Mouse (Mus musculus) small intestine, adult 2 months (tissue): ENCODE data around the gene Ppp4r1. TPM values are rescaled to one million over a fixed set of nuclear protein-coding genes. Genes with fewer than 3 reads are reported as not detected.

Source experiments
- H3K27ac ChIP-seq: fragments of 200-500 bp; 2 replicates; pipeline ENCODE4 v1.5.1; 2012; ENCODE audit warnings: low read depth, low read length, control low read depth, inconsistent platforms; ENCODE audit not compliant: insufficient read depth
- H3K27me3 ChIP-seq: fragments of 200-500 bp; 2 replicates; pipeline ENCODE4 v1.6.1; 2012; ENCODE audit warnings: mild to moderate bottlenecking, moderate library complexity, low read length, inconsistent platforms; ENCODE audit not compliant: control insufficient read depth, insufficient read depth
- H3K36me3 ChIP-seq: fragments of 200-500 bp; 2 replicates; pipeline ENCODE4 v1.6.1; 2012; ENCODE audit warnings: mild to moderate bottlenecking, low read length, control low read depth, inconsistent platforms; ENCODE audit not compliant: control insufficient read depth, insufficient read depth
- H3K4me1 ChIP-seq: fragments of 200-500 bp; 2 replicates; pipeline ENCODE4 v1.6.1; 2012; ENCODE audit warnings: low read length, inconsistent platforms, mixed read lengths; ENCODE audit not compliant: control insufficient read depth, insufficient read depth, insufficient read length
- H3K4me3 ChIP-seq: fragments of 200-500 bp; 2 replicates; pipeline ENCODE4 v1.5.1; 2012; ENCODE audit warnings: low read depth, mild to moderate bottlenecking, control low read depth, inconsistent platforms, low read length, moderate library complexity
- CTCF ChIP-seq: fragments of 200-500 bp; IDR thresholded peaks from 2 replicates; pipeline ENCODE4 v1.5.1; 2012; ENCODE audit warnings: low read depth, mild to moderate bottlenecking, control low read depth, inconsistent platforms, low read length, moderate library complexity, mixed read lengths; ENCODE audit not compliant: insufficient replicate concordance, insufficient read length; ENCODE audit errors: extremely low read depth
- POLR2A ChIP-seq: fragments of 200-500 bp; IDR thresholded peaks from 2 replicates; pipeline ENCODE4 v1.6.1; 2012; ENCODE audit warnings: low read depth, mild to moderate bottlenecking, control low read depth, inconsistent platforms, low read length, moderate library complexity
- WGBS: fragments of 180-500 bp; shearing (Covaris S2); methylation state at CpG from one replicate; pipeline ENCODE4 v1.1.7; 2018; 5-methylcytosine and 5-hydroxymethylcytosine counted together
- polyA plus RNA-seq: library from polyadenylated mRNA; depleted of rRNA; stranded (reverse); fragments of >200 nt; gene quantifications from 2 replicates; pipeline ENCODE4 v1.2.3, GENCODE M21; 2012

Gene Ppp4r1
- polyA plus RNA-seq, 1 experiment, result 57.7 TPM

DNA sequence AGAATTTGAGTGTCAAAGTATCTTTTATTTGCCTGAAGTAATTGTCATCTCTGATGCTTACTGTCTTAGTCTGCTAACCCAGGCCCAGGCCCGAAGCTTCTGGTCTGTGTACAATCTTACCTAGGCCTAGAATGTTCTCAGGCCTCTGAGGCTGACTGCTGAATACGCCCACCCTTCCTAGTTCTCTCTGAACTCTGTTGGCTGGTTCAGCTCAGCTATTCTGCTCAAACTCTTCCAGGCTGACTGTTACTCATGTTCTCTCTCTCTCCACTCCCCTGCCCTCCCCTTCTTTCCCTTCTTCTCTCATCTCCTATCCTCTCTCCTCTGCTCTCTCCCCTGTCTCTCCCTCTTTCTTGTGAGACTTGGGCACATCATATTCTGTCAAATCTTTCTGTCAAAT, 24.0 kb downstream of the Ppp4r1 start:
- TF ChIP-seq POLR2A (no peak), CTCF (no peak)
- H3K4me3 ChIP-seq, result no peak overlapping the region
- WGBS, result 88% methylated on average over 2 of the region's 2 CpGs
- H3K4me1 ChIP-seq, result no peaks in the 10 kb centered on the region; the same call in 1 of the 2 replicates
- no peaks in the 10 kb centered on the region for H3K27me3 ChIP-seq
- no peak overlapping the region for H3K27ac ChIP-seq
- H3K36me3 ChIP-seq, result peaks cover 36% of the 10 kb centered on the region

- no peaks in the 10 kb centered on the region for H3K27me3 ChIP-seq
- H3K36me3 ChIP-seq, result peaks cover 46% of the 10 kb centered on the region
- no peak overlapping the region for H3K27ac ChIP-seq
- whole genome bisulfite sequencing, result 43% methylated on average over 5 of the region's 5 CpGs
- H3K4me1 ChIP-seq, result no peaks in the 10 kb centered on the region
- no peak for TF ChIP-seq POLR2A
- no peak for TF ChIP-seq CTCF
- no peak overlapping the region for H3K4me3 ChIP-seq
Observed at GRCm38 (mm10) chr17:65811032-65811431, 28.7 kb downstream of the Ppp4r1 start.

DNA sequence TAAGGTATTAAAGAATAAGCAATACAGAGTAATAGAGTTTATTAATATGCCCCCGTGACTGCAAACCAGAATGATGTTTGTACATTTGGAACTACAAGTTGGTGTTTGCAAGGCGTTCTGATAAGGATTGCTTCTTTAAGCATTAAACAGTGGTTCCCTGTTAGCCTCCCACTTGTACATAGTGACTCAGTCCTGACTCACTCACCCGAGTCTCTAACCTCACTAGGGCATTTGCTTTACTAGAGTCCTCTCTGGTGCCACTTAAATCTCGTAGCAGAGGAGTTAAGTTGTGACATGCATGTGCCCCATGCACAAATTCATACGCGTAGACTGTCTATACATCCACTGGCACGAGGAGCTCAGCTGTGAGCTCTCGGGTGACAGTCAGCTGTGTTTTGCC, 31.4 kb downstream of the Ppp4r1 start:
- H3K27ac ChIP-seq, result no peak overlapping the region
- H3K36me3 ChIP-seq, result peaks cover 49% of the 10 kb centered on the region
- no peaks in the 10 kb centered on the region for H3K27me3 ChIP-seq
- WGBS, result 91% methylated on average over 8 of the region's 8 CpGs
- no peaks in the 10 kb centered on the region for H3K4me1 ChIP-seq
- no peak for TF ChIP-seq POLR2A
- TF ChIP-seq CTCF, result no peak
- no peak overlapping the region for H3K4me3 ChIP-seq

- WGBS, result 79% methylated on average over 5 of the region's 5 CpGs
- H3K36me3 ChIP-seq, result peaks cover 52% of the 10 kb centered on the region
- no peak overlapping the region for H3K27ac ChIP-seq
- no peaks in the 10 kb centered on the region for H3K27me3 ChIP-seq
- no peaks in the 10 kb centered on the region for H3K4me1 ChIP-seq
- no peak overlapping the region for H3K4me3 ChIP-seq
- TF ChIP-seq POLR2A, result no peak
- no peak for TF ChIP-seq CTCF
Observed at GRCm38 (mm10) chr17:65820197-65820596, 37.8 kb downstream of the Ppp4r1 start.

GRCm38 (mm10) chr17:65822423-65822822, 40.0 kb downstream of the Ppp4r1 start:
- no peak for TF ChIP-seq CTCF
- TF ChIP-seq POLR2A, result no peak
- Histone ChIP-seq H3K4me1 (no peaks in the 10 kb centered on the region), H3K4me3 (no peak overlapping the region), H3K27me3 (no peaks in the 10 kb centered on the region), H3K36me3 (peaks cover 52% of the 10 kb centered on the region), H3K27ac (no peak overlapping the region)
- whole genome bisulfite sequencing, result 65% methylated on average over 5 of the region's 5 CpGs

DNA sequence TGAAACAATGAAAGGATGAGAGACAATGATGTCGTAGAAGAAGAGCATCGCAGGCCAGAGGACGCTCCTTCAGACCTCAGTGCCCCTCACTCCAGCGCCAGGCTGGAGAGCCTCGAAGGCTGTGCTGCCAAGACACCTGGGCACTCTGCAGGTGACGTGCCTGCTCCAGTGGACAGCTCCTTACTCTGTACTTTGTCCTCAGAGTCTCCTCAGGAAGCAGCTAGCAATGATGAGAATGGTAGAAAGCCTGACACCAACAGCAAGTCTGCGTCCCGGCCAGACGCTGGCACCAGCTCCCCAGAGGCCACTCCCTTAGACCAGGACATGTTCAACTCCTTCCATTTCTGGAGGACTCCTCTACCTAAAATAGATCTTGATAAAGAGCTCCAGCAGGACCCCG, 41.9 kb downstream of the Ppp4r1 start:
- Histone ChIP-seq H3K4me3 (no peak overlapping the region), H3K27ac (no peak overlapping the region), H3K27me3 (no peaks in the 10 kb centered on the region), H3K36me3 (peaks cover 51% of the 10 kb centered on the region), H3K4me1 (peaks cover 2% of the 10 kb centered on the region; the same call in 1 of the 2 replicates)
- 82% methylated on average over 10 of the region's 10 CpGs for WGBS
- TF ChIP-seq POLR2A (no peak), CTCF (no peak)

DNA sequence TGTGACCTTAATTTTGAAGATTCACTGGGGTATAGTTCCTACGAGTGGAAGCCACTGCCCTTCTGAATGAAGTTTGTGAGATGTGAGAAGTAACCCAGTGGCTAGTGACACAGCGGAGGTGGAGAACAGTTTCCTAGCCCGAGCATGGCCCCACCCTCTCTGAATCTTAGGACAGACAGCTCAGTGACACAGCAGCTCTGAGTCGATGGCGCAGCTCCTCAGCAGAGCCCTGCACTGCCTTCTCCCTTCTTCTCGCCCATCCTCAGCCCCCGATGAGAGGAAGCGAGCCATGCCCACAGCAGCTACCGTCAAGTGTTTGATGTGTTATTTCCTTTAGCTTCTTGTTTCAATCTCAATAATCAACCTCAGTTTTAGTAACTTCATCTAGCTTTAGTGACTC, 43.9 kb downstream of the Ppp4r1 start:
- TF ChIP-seq POLR2A (no peak), CTCF (no peak)
- Histone ChIP-seq H3K4me1 (peaks cover 3% of the 10 kb centered on the region; the same call in 1 of the 2 replicates), H3K36me3 (peaks cover 57% of the 10 kb centered on the region), H3K27me3 (no peaks in the 10 kb centered on the region), H3K27ac (no peak overlapping the region), H3K4me3 (no peak overlapping the region)
- 70% methylated on average over 9 of the region's 9 CpGs for WGBS

DNA sequence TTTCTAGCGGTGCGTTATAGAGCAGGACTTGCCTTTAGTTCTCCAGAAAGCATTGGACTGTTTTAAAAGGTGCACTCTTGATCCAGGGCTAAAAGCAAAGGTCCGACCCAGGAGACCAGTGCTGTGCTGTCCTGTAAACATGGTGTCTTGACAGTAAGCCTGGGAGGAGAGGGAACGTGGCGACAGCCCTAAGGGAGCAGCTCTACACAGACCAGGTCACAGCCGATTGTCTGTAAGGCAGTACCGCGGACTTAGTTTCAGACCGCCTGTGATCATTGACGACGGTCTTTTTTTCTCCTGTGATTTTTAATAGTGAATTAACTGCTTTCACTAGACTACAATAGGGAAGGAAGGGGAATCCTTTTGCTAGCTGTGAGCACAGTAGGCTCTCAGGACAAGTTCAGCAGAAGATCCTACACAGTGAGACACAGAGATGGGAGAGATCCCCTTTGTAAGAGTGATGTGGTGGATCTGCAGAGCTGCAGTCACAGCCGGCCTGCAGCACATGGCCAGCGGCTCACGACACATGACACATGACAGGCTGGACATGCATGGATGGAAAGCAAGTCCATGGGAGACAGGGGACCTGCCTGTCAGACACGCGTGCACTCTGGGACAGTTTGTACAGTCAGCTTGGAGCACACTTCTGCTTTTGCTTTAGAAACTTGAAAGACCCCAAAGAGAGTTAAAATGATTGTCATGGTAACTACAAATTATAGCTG, 44.9 kb downstream of the Ppp4r1 start:
- 95% methylated on average over 16 of the region's 16 CpGs for WGBS
- TF ChIP-seq CTCF (no peak), POLR2A (no peak)
- peaks cover 56% of the 10 kb centered on the region for H3K36me3 ChIP-seq
- H3K27me3 ChIP-seq, result no peaks in the 10 kb centered on the region
- no peak overlapping the region for H3K27ac ChIP-seq
- no peak overlapping the region for H3K4me3 ChIP-seq
- peaks cover 3% of the 10 kb centered on the region; the same call in 1 of the 2 replicates for H3K4me1 ChIP-seq
